Mouse (Mus musculus) MEL-GATA-1-ER (cell line): ENCODE measurements around the gene Gm21488.
"Not testable (repeated sequence)": the region's sequence is repeated elsewhere in the genome, so short reads cannot be mapped to it uniquely, and the experiment has no call there.

Experiments used
- DNase-seq: peaks from one replicate; pipeline ENCODE4 v3.0.0-alpha.2; 2012; ENCODE audit warnings: low read depth; ENCODE audit errors: extremely low read depth

Gene Gm21488

GRCm38 (mm10) chrY:27521820-27522219, at the start of gene Gm21488:
TSS of gene Gm21488 (minus strand) at chrY:27521920.
- DNase-seq: not testable (repeated sequence)
